In genomic region chr7:95004161-95004560, GRCm38 (mm10) we compare ENCODE assay signal across 15 mouse cellular contexts.
DNase-seq lines count a peak whose midpoint lies in the region.
"Had no signal": no experiment of that assay in that cellular context is flagged by ENCODE, and none has a peak within 500 bp of the region (broad histone marks: within the 10 kb centered on the region; RNA-seq: fewer than 3 reads in every experiment).

No protein-coding gene starts in this region.

- peak; percentile 22 to 82 for DNase-seq in adrenal gland, adult (ENCODE audit: inconsistent age in 2 of 2, low spot score in 1 of 2)
- no peak for DNase-seq in adrenal gland, postnatal 25 days
- peak; percentile 40 for DNase-seq in adrenal gland, adult 8-10 months
- no peak for DNase-seq in adrenal gland, postnatal 4 days (ENCODE audit: low spot score in 2 of 2)
- DNase-seq in adrenal gland, postnatal 10 days = peak; percentile 46
- peak; percentile 13 to 32 for DNase-seq in adrenal gland, postnatal 36 days
- DNase-seq in thymus, postnatal 14 days = no peak
- DNase-seq: B cell, adult 2 months; cerebellum, adult 11 months; cerebellum, adult 18-20 months; cerebellum, adult 8-10 months; cerebellum, adult 9-11 months; cerebellum, postnatal 14 days; cerebellum, postnatal 36 days; embryo, embryonic 11 days had no signal

Comparison
In these comparisons a context has a peak if more than half of its experiments do, and no peak if none do; other contexts are left out.
1. DNase-seq: peak in adrenal gland, adult (2 of 2), adrenal gland, adult 8-10 months (single experiment), adrenal gland, postnatal 10 days (single experiment) and adrenal gland, postnatal 36 days (2 of 2); none in adrenal gland, postnatal 25 days (single experiment), adrenal gland, postnatal 4 days (0 of 2) and thymus, postnatal 14 days (single experiment).